Mouse (Mus musculus): ENCODE measurements around the gene Actn3. TPM values are rescaled to one million over a fixed set of nuclear protein-coding genes. Genes with fewer than 3 reads are reported as not detected.

The Actn3 gene
- polyA plus RNA-seq (2014; fragmentation: Nextera tagmentation; extraction: Ambion mirVana), result 21.4 TPM in 2 replicates

GRCm38 (mm10) chr19:4877785-4878184 lies at the start of gene Actn3:
TSS of gene Actn3 (minus strand) at chr19:4877909.
- peak within 1 kb of the TSS; percentile 88 for H3K9ac ChIP-seq (ENCODE audit: low read depth, low read length)
- ATAC-seq (ENCODE audit: low read depth) (peak; percentile 10; the same call in 1 of the 2 replicates), DNase-seq (ENCODE audit: low spot score) (peak; percentile 52)
- peaks cover 12% of the 10 kb centered on the region; the same call in 1 of the 2 replicates for H3K4me1 ChIP-seq (ENCODE audit: control insufficient read depth, insufficient read depth, low read length)
- peak within 1 kb of the TSS; percentile 64; the same call in 1 of the 2 replicates for H3K27ac ChIP-seq (replicated peaks; ENCODE audit: low read depth, low read length)
- no peaks in the 10 kb centered on the region for H3K36me3 ChIP-seq (ENCODE audit: control insufficient read depth, insufficient read depth, low read length)
- no peaks in the 10 kb centered on the region for H3K9me3 ChIP-seq (ENCODE audit: control insufficient read depth, low read length)
- peak within 1 kb of the TSS; percentile 83 for H3K4me2 ChIP-seq (ENCODE audit: low read depth, low read length)
- H3K27me3 ChIP-seq (replicated peaks; ENCODE audit: control insufficient read depth, insufficient read depth, low read length), result no peaks in the 10 kb centered on the region
- WGBS, result 5% methylated on average over 15 of the region's 17 CpGs
- H3K4me3 ChIP-seq (ENCODE audit: low read depth, low read length), result peak within 1 kb of the TSS; percentile 95

GRCm38 (mm10) chr19:4925121-4925860 lies 47.6 kb upstream of the Actn3 start:
- Histone ChIP-seq H3K9me3 (ENCODE audit: control insufficient read depth, low read length) (no peaks in the 10 kb centered on the region), H3K4me2 (ENCODE audit: low read depth, low read length) (no peak overlapping the region), H3K27ac (replicated peaks; ENCODE audit: low read depth, low read length) (no peak overlapping the region), H3K9ac (ENCODE audit: low read depth, low read length) (no peak overlapping the region), H3K4me1 (ENCODE audit: control insufficient read depth, insufficient read depth, low read length) (peaks cover 13% of the 10 kb centered on the region), H3K4me3 (ENCODE audit: low read depth, low read length) (no peak overlapping the region), H3K36me3 (ENCODE audit: control insufficient read depth, insufficient read depth, low read length) (peaks cover 50% of the 10 kb centered on the region), H3K27me3 (replicated peaks; ENCODE audit: control insufficient read depth, insufficient read depth, low read length) (no peaks in the 10 kb centered on the region)
- DNase-seq (ENCODE audit: low spot score), result no peak
- ATAC-seq (ENCODE audit: low read depth), result no peak
- 96% methylated on average over 11 of the region's 11 CpGs for WGBS

- Histone ChIP-seq H3K4me3 (ENCODE audit: low read depth, low read length) (no peak overlapping the region), H3K36me3 (ENCODE audit: control insufficient read depth, insufficient read depth, low read length) (peaks cover 94% of the 10 kb centered on the region), H3K27ac (replicated peaks; ENCODE audit: low read depth, low read length) (no peak overlapping the region), H3K9ac (ENCODE audit: low read depth, low read length) (no peak overlapping the region), H3K27me3 (replicated peaks; ENCODE audit: control insufficient read depth, insufficient read depth, low read length) (no peaks in the 10 kb centered on the region), H3K4me2 (ENCODE audit: low read depth, low read length) (no peak overlapping the region), H3K9me3 (ENCODE audit: control insufficient read depth, low read length) (no peaks in the 10 kb centered on the region), H3K4me1 (ENCODE audit: control insufficient read depth, insufficient read depth, low read length) (no peaks in the 10 kb centered on the region)
- ATAC-seq (ENCODE audit: low read depth) (no peak), DNase-seq (ENCODE audit: low spot score) (no peak)
- 79% methylated on average over 6 of the region's 6 CpGs for WGBS
Measured at GRCm38 (mm10) chr19:4919652-4920051, 41.9 kb upstream of the Actn3 start.

- H3K9ac ChIP-seq (ENCODE audit: low read depth, low read length), result no peak overlapping the region
- H3K4me1 ChIP-seq (ENCODE audit: control insufficient read depth, insufficient read depth, low read length), result no peaks in the 10 kb centered on the region
- peaks cover 94% of the 10 kb centered on the region for H3K36me3 ChIP-seq (ENCODE audit: control insufficient read depth, insufficient read depth, low read length)
- H3K9me3 ChIP-seq (ENCODE audit: control insufficient read depth, low read length), result no peaks in the 10 kb centered on the region
- no peak overlapping the region for H3K4me2 ChIP-seq (ENCODE audit: low read depth, low read length)
- ATAC-seq (ENCODE audit: low read depth) (no peak), DNase-seq (ENCODE audit: low spot score) (no peak)
- 89% methylated on average over 10 of the region's 10 CpGs for WGBS
- H3K27me3 ChIP-seq (replicated peaks; ENCODE audit: control insufficient read depth, insufficient read depth, low read length), result no peaks in the 10 kb centered on the region
- no peak overlapping the region for H3K27ac ChIP-seq (replicated peaks; ENCODE audit: low read depth, low read length)
- H3K4me3 ChIP-seq (ENCODE audit: low read depth, low read length), result no peak overlapping the region
Measured at GRCm38 (mm10) chr19:4916827-4917226, 39.1 kb upstream of the Actn3 start.

- H3K36me3 ChIP-seq (ENCODE audit: control insufficient read depth, insufficient read depth, low read length), result peaks cover 94% of the 10 kb centered on the region
- ATAC-seq (ENCODE audit: low read depth) (no peak), DNase-seq (ENCODE audit: low spot score) (no peak)
- no peaks in the 10 kb centered on the region for H3K27me3 ChIP-seq (replicated peaks; ENCODE audit: control insufficient read depth, insufficient read depth, low read length)
- no peaks in the 10 kb centered on the region for H3K4me1 ChIP-seq (ENCODE audit: control insufficient read depth, insufficient read depth, low read length)
- H3K9me3 ChIP-seq (ENCODE audit: control insufficient read depth, low read length), result no peaks in the 10 kb centered on the region
- H3K9ac ChIP-seq (ENCODE audit: low read depth, low read length), result no peak overlapping the region
- 89% methylated on average over 15 of the region's 15 CpGs for WGBS
- no peak overlapping the region for H3K27ac ChIP-seq (replicated peaks; ENCODE audit: low read depth, low read length)
- H3K4me3 ChIP-seq (ENCODE audit: low read depth, low read length), result no peak overlapping the region
- no peak overlapping the region for H3K4me2 ChIP-seq (ENCODE audit: low read depth, low read length)
Measured at GRCm38 (mm10) chr19:4915924-4916603, 38.4 kb upstream of the Actn3 start.

GRCm38 (mm10) chr19:4909376-4909775 lies 31.7 kb upstream of the Actn3 start:
- H3K4me3 ChIP-seq (ENCODE audit: low read depth, low read length), result no peak overlapping the region
- DNase-seq (ENCODE audit: low spot score), result no peak
- H3K9me3 ChIP-seq (ENCODE audit: control insufficient read depth, low read length), result no peaks in the 10 kb centered on the region
- no peaks in the 10 kb centered on the region for H3K27me3 ChIP-seq (replicated peaks; ENCODE audit: control insufficient read depth, insufficient read depth, low read length)
- no peak for ATAC-seq (ENCODE audit: low read depth)
- no peak overlapping the region for H3K9ac ChIP-seq (ENCODE audit: low read depth, low read length)
- H3K4me1 ChIP-seq (ENCODE audit: control insufficient read depth, insufficient read depth, low read length), result peaks cover 5% of the 10 kb centered on the region; the same call in 1 of the 2 replicates
- no peak overlapping the region for H3K27ac ChIP-seq (replicated peaks; ENCODE audit: low read depth, low read length)
- no peak overlapping the region for H3K4me2 ChIP-seq (ENCODE audit: low read depth, low read length)
- WGBS, result 87% methylated on average over 7 of the region's 7 CpGs
- H3K36me3 ChIP-seq (ENCODE audit: control insufficient read depth, insufficient read depth, low read length), result peaks cover 71% of the 10 kb centered on the region

- H3K36me3 ChIP-seq (ENCODE audit: control insufficient read depth, insufficient read depth, low read length), result peaks cover 58% of the 10 kb centered on the region
- no peak overlapping the region for H3K4me2 ChIP-seq (ENCODE audit: low read depth, low read length)
- H3K9ac ChIP-seq (ENCODE audit: low read depth, low read length), result no peak overlapping the region
- no peaks in the 10 kb centered on the region for H3K27me3 ChIP-seq (replicated peaks; ENCODE audit: control insufficient read depth, insufficient read depth, low read length)
- DNase-seq (ENCODE audit: low spot score) (no peak), ATAC-seq (ENCODE audit: low read depth) (no peak)
- 82% methylated on average over 4 of the region's 4 CpGs for WGBS
- H3K9me3 ChIP-seq (ENCODE audit: control insufficient read depth, low read length), result no peaks in the 10 kb centered on the region
- no peak overlapping the region for H3K27ac ChIP-seq (replicated peaks; ENCODE audit: low read depth, low read length)
- H3K4me3 ChIP-seq (ENCODE audit: low read depth, low read length), result no peak overlapping the region
- peaks cover 5% of the 10 kb centered on the region; the same call in 1 of the 2 replicates for H3K4me1 ChIP-seq (ENCODE audit: control insufficient read depth, insufficient read depth, low read length)
Measured at GRCm38 (mm10) chr19:4908107-4908506, 30.4 kb upstream of the Actn3 start.

- Histone ChIP-seq H3K4me2 (ENCODE audit: low read depth, low read length) (peak within 1 kb of the TSS; percentile 69), H3K4me3 (ENCODE audit: low read depth, low read length) (peak within 1 kb of the TSS; percentile 64), H3K9me3 (ENCODE audit: control insufficient read depth, low read length) (no peaks in the 10 kb centered on the region), H3K4me1 (ENCODE audit: control insufficient read depth, insufficient read depth, low read length) (peaks cover 5% of the 10 kb centered on the region; the same call in 1 of the 2 replicates), H3K36me3 (ENCODE audit: control insufficient read depth, insufficient read depth, low read length) (peaks cover 41% of the 10 kb centered on the region), H3K27me3 (replicated peaks; ENCODE audit: control insufficient read depth, insufficient read depth, low read length) (no peaks in the 10 kb centered on the region), H3K27ac (replicated peaks; ENCODE audit: low read depth, low read length) (no peak within 1 kb of the TSS), H3K9ac (ENCODE audit: low read depth, low read length) (peak within 1 kb of the TSS; percentile 65)
- 8% methylated on average over 31 of the region's 31 CpGs for whole genome bisulfite sequencing
- DNase-seq (ENCODE audit: low spot score) (peak; percentile 87), ATAC-seq (ENCODE audit: low read depth) (peak; percentile 82)
Measured at GRCm38 (mm10) chr19:4905979-4906794, 28.5 kb upstream of the Actn3 start, which contains the start of gene Bbs1. TSS of gene Bbs1 (minus strand) at chr19:4906628.

All from embryonic facial prominence, embryonic 14.5 days (tissue).